Mouse (Mus musculus) hindbrain, embryonic 11.5 days (tissue): ENCODE results near the gene Hist4h4. TPM values are rescaled to one million over a fixed set of nuclear protein-coding genes. Genes with fewer than 3 reads are reported as not detected.
A peak's percentile ranks its signal among the peaks of the same experiment; 100 is the strongest.
"Not testable (repeated sequence)": the region's sequence is repeated elsewhere in the genome, so short reads cannot be mapped to it uniquely, and the experiment has no call there.

Source experiments
- ATAC-seq: fragments of 200-750 bp; cut with Nextera tagmentation; 2 replicates; pipeline ENCODE4 v1.8.0; 2017; ENCODE audit warnings: mild to moderate bottlenecking, moderate TSS enrichment, moderate library complexity; ENCODE audit not compliant: low FRiP score
- DNase-seq: peaks from one replicate; pipeline ENCODE4 v3.0.0-alpha.2; 2015; ENCODE audit warnings: low spot score
- H3K27ac ChIP-seq: fragments of 300-500 bp; sonication (generic); 2 replicates; pipeline ENCODE4 v1.5.1; 2014; ENCODE audit warnings: mild to moderate bottlenecking, low read depth, low read length
- H3K27me3 ChIP-seq: fragments of 300-500 bp; sonication (generic); 2 replicates; pipeline ENCODE4 v1.6.1; 2014; ENCODE audit warnings: mild to moderate bottlenecking, low read length, moderate library complexity, mixed read lengths; ENCODE audit not compliant: control insufficient read depth, insufficient read depth
- H3K36me3 ChIP-seq: fragments of 300-500 bp; sonication (generic); 2 replicates; pipeline ENCODE4 v1.6.1; 2014; ENCODE audit warnings: mild to moderate bottlenecking, low read length, moderate library complexity, mixed read lengths; ENCODE audit not compliant: control insufficient read depth, insufficient read depth
- H3K4me1 ChIP-seq: fragments of 300-500 bp; sonication (generic); replicated peaks from 2 replicates; pipeline ENCODE4 v1.6.1; 2014; ENCODE audit warnings: low read length, mixed read lengths; ENCODE audit not compliant: control insufficient read depth, insufficient read depth
- H3K4me2 ChIP-seq: fragments of 300-500 bp; sonication (generic); replicated peaks from 2 replicates; pipeline ENCODE4 v1.6.1; 2014; ENCODE audit warnings: mild to moderate bottlenecking, low read depth, low read length
- H3K4me3 ChIP-seq: fragments of 300-500 bp; sonication (generic); 2 replicates; pipeline ENCODE4 v1.5.1; 2014; ENCODE audit warnings: low read depth, low read length
- H3K9ac ChIP-seq: fragments of 300-500 bp; sonication (generic); 2 replicates; pipeline ENCODE4 v1.6.1; 2014; ENCODE audit warnings: low read depth, low read length
- H3K9me3 ChIP-seq: fragments of 300-500 bp; sonication (generic); 2 replicates; pipeline ENCODE4 v1.6.1; 2016; ENCODE audit warnings: low read length; ENCODE audit not compliant: control insufficient read depth
- WGBS: fragments of 180-500 bp; shearing (Covaris S2); extraction: QIAGEN DNeasy Blood & Tissue Kit; methylation state at CpG from one replicate; pipeline ENCODE4 v1.1.7; 2014; 5-methylcytosine and 5-hydroxymethylcytosine counted together
- polyA plus RNA-seq: library from polyadenylated mRNA; unstranded; fragments of >200 nt; fragmentation: Nextera tagmentation; extraction: Ambion mirVana; gene quantifications from 2 replicates; pipeline ENCODE4 v1.2.1, GENCODE M21; 2014

The Hist4h4 gene
- polyA plus RNA-seq, 1 experiment from 2014 or later: 0.69 TPM

DNA sequence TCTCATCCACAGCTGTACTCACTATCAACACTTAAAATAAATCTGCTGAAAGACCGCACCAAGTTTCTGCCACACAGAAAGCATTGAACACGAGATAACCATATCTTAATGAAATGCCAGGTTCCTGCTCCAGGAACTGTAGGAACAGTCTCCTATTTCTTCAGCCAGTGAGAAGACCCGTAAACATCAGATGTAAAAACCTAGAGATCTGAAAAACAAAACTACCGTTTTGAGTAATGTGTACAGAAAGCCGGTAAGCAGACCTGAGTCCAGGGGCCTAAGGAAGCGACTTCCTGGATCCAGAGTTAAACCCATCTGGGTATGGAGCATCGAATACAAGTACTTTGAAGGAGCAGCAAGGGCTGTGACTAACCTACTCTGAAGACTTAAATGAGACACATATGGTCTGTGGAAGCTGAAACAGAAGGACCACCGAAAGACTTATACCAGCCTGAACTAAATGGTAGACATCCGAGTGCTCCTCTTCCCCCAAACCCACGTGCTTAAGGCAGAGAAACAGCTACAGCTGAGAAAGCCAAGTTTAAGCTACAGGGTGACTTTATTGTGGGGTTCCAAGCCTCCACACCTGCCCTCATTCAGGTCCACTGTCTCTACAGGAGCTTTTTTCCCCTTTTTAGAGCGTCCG is 999 bp downstream of the Hist4h4 start:
- Histone ChIP-seq H3K36me3 (no peaks in the 10 kb centered on the region), H3K4me3 (peak overlapping the region; percentile 69), H3K4me1 (peaks cover 2% of the 10 kb centered on the region; the same call in 1 of the 2 replicates), H3K27ac (peak overlapping the region; percentile 100), H3K27me3 (no peaks in the 10 kb centered on the region), H3K9me3 (no peaks in the 10 kb centered on the region), H3K9ac (peak overlapping the region; percentile 99), H3K4me2 (peak overlapping the region; percentile 83)
- WGBS: 24% methylated on average over 11 of the region's 12 CpGs
- ATAC-seq: no peak; the same call in 1 of the 2 replicates
- DNase-seq: no peak

DNA sequence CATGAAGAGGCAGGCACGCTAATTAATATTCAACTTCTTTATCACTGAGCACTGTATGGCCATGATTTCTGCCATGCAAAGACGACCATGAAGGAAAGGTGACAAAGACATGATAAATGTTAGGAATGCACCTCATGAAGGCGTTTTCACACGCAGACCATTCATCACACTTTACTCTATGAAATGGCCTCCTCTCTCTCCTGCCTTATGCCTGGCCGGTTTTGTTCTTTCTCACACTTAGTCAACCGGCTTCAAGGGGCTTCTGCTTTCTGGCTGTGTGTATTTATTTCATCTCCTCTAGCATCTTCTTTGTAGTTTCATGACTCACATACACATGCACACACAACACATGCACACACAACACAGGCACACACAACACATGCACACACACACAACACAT is 2.9 kb downstream of the Hist4h4 start:
- Histone ChIP-seq H3K4me1 (peaks cover 2% of the 10 kb centered on the region; the same call in 1 of the 2 replicates), H3K9ac (no peak overlapping the region), H3K27ac (no peak overlapping the region), H3K36me3 (no peaks in the 10 kb centered on the region), H3K4me2 (no peak overlapping the region), H3K27me3 (no peaks in the 10 kb centered on the region), H3K9me3 (no peaks in the 10 kb centered on the region), H3K4me3 (no peak overlapping the region)
- WGBS: 86% methylated on average over 6 of the region's 6 CpGs
- ATAC-seq: no peak
- DNase-seq: no peak

DNA sequence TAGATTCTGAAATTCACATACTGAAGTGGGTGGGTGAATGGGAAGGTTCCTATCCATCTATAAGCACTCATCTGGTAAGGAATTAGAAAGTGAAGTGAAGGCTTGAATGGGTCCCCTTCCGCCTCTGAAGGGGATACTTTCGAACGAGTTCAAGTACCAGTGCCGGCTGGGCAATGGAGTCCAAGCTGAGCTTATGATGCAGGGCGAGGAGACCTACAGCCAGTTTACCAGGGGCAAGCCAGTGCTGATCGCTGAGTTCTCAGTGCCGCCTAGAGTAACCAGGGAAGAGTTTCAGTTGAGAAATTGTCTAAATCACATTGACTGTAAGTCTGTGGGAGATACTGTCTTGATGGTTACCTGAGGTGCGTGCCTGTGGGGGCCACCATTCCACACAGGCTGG is 3.5 kb downstream of the Hist4h4 start:
- Histone ChIP-seq H3K4me3 (no peak overlapping the region), H3K9me3 (no peaks in the 10 kb centered on the region), H3K9ac (no peak overlapping the region), H3K4me2 (no peak overlapping the region), H3K4me1 (peaks cover 2% of the 10 kb centered on the region; the same call in 1 of the 2 replicates), H3K36me3 (no peaks in the 10 kb centered on the region), H3K27me3 (no peaks in the 10 kb centered on the region), H3K27ac (no peak overlapping the region)
- WGBS: 89% methylated on average over 8 of the region's 8 CpGs
- DNase-seq (no peak), ATAC-seq (no peak)

DNA sequence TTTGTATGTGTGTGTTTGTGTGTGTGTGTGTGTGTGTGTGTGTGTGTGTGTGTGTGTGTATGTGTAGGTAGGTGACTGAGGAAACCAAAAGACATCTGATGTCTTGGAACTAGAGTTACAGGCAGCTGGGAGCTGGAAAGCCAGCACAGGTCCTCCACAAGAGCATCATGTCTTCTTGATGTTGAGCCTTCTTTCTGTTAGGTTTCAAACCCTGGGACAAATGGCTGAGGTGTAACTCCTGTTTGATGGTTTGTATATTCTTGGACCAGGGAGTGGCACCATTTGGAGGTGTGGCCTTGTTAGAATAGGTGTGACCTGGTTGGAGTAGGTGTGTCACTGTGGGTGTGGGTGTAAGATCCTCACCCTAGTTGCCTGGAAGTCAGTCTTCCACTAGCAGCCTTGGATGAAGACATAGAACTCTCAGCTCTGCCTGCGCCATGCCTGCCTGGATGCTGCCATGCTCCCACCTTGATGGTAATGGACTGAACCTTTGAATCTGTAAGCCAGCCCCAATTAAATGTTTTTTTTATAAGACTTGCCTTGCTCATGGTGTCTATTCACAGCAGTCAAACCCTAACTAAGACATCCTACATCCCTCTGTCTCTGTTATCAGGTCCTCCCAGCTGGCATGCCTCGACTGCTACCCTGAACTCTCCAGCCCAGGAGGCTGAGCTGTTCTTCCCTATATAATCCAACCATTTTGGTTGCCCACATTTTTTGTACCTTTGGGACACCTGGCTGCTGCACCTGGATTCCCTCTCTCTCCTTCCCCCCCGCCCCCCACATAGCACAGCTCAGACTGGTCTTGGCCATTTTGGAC is 6.1 kb downstream of the Hist4h4 start:
- not testable (repeated sequence) for H3K4me1 ChIP-seq, ATAC-seq, H3K4me3 ChIP-seq, H3K9ac ChIP-seq, DNase-seq, H3K4me2 ChIP-seq, H3K9me3 ChIP-seq, H3K27ac ChIP-seq, H3K36me3 ChIP-seq, H3K27me3 ChIP-seq
- 82% methylated on average over 3 of the region's 3 CpGs for WGBS

DNA sequence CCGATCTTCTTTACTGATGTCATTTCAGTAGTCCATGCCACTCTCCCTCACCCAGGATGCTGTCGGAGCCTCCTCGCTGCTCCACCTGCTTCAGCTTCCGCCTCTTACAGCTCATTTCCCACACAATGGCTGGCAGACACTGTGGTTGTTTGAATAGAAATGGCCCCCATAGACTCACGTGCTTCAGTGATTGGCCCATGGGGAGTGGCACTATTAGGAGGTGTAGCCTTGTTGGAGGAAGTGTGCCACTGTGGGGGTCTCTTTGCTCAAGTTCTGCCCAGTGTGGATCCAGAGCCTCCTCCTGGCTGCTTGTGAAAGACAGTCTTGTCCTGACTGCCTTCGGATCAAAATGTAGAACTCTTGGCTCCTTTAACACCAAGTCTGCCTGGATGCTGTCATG is 8.4 kb downstream of the Hist4h4 start:
- no peaks in the 10 kb centered on the region for H3K4me1 ChIP-seq
- no peak for DNase-seq
- WGBS: 52% methylated on average over 6 of the region's 6 CpGs
- H3K4me3 ChIP-seq: no peak overlapping the region
- no peaks in the 10 kb centered on the region for H3K36me3 ChIP-seq
- H3K27me3 ChIP-seq: 0 out of 2 replicates have a peak, but pooled peaks cover 2% of the 10 kb centered on the region
- H3K27ac ChIP-seq: no peak overlapping the region
- no peak overlapping the region for H3K9ac ChIP-seq
- H3K4me2 ChIP-seq: no peak overlapping the region
- no peaks in the 10 kb centered on the region for H3K9me3 ChIP-seq
- no peak for ATAC-seq

DNA sequence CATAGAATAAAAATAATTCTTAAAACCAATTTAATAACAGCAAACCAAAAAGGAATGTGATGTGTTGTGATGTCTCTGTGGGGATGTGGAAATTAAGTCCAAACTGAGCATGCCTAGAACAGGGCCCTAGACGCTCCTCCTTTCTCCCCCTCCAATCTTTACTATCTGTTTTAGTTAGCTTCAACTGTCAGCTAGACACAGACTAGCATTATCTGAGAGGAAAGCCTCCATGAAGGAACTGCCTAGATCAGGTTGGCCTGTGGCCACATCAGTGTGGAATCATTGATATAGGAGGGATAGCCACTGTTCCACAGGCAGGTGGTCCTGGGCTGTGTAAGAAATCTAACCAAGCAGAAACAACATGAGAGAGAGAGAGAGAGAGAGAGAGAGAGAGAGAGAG is 9.1 kb downstream of the Hist4h4 start:
- H3K27me3 ChIP-seq: 0 out of 2 replicates have a peak, but pooled peaks cover 2% of the 10 kb centered on the region
- ATAC-seq (no peak), DNase-seq (no peak)
- no peaks in the 10 kb centered on the region for H3K9me3 ChIP-seq
- H3K4me1 ChIP-seq: no peaks in the 10 kb centered on the region
- H3K36me3 ChIP-seq: no peaks in the 10 kb centered on the region
- 62% methylated on average over 1 of the region's 1 CpGs for WGBS
- no peak overlapping the region for H3K4me2 ChIP-seq
- H3K9ac ChIP-seq: no peak overlapping the region
- no peak overlapping the region for H3K4me3 ChIP-seq
- no peak overlapping the region for H3K27ac ChIP-seq

DNA sequence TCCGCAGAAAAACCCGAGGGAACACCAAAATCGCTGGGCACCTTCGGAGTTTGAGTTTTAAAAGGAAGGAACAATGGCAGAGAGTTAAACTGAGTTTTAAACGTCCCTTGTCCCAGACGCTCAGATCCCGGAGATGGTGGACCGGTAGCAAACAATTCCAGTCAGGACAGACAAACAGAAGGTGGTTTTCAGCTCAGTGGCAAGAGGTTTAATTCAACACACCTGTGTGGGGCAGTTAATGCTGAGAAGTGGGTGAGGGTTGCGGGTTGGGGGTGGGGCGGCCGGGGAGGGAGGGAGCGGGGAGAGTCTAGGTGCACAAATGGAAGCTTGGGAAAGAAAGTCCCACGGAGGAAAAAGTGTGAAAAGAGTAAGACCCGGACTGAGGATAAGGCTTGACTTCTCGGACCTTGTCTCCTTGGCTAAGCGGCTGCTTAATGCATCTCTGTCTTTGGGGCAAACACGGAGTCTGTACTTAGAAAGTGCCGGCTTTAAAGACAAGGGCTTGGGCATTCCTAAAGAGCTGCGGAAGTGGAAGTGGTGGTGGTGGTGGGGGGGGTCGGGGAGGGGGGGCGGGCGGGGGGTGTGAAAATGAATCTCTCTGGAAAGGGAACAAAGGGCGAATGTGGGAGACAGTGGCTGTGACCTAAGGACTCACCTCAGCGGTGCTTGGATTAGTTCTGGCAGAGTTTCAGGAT is 10.2 kb downstream of the Hist4h4 start:
- peak overlapping the region; percentile 34 for H3K4me3 ChIP-seq
- H3K27me3 ChIP-seq: 0 out of 2 replicates have a peak, but pooled peaks cover 2% of the 10 kb centered on the region
- DNase-seq (peak; percentile 43), ATAC-seq (peak; percentile 44)
- no peaks in the 10 kb centered on the region for H3K4me1 ChIP-seq
- no peak overlapping the region for H3K27ac ChIP-seq
- no peaks in the 10 kb centered on the region for H3K36me3 ChIP-seq
- H3K4me2 ChIP-seq: peak overlapping the region; percentile 49
- H3K9me3 ChIP-seq: no peaks in the 10 kb centered on the region
- no peak overlapping the region for H3K9ac ChIP-seq
- 0% methylated on average over 22 of the region's 24 CpGs for WGBS

DNA sequence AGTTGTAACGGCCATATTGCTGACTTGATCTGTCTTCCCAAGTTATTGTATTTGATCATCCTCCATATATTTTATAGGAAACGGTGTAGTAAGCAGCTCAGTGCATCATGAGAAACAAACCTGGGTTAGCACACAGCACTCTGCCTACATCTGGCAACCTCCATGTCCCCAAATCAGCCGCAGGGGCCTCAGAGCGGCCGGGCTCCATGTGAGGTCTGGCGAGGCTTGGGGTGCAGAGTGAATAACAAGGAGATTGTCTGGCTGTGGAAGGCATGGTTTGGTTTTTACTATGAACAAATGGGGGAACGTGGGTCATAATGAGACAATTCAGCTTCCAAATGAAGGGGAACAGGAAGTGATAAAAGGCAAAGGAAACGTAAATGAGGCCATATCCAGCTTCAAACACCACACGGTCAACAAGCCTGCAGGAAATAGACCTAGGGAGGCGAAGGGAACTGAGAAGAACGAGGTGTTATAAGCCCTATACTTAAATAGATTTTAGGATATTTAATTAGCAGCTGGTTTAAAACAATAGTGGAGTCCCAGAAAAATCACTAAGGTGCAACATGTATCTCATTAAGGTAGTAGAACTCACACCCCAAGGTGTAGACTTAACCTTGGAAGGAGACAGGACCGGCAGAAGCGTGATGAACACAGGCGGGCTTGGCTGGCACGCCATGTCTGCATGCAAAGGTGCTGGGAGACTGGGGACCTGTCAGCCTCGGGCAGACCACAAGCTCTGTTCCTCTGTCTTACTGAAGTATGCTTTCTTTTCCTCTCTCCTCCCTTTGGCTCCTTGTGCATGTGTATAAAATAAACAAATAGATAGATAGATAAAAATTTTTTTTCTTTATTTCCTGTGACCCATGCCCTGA is 11.1 kb downstream of the Hist4h4 start:
- 0 out of 2 replicates have a peak, but pooled peaks cover 2% of the 10 kb centered on the region for H3K27me3 ChIP-seq
- no peak for ATAC-seq
- no peaks in the 10 kb centered on the region for H3K36me3 ChIP-seq
- H3K9me3 ChIP-seq: no peaks in the 10 kb centered on the region
- 34% methylated on average over 16 of the region's 16 CpGs for WGBS
- peak overlapping the region; percentile 34 for H3K4me3 ChIP-seq
- DNase-seq: no peak
- no peak overlapping the region for H3K9ac ChIP-seq
- H3K27ac ChIP-seq: no peak overlapping the region
- H3K4me1 ChIP-seq: no peaks in the 10 kb centered on the region
- H3K4me2 ChIP-seq: peak overlapping the region; percentile 49
